Mouse (Mus musculus) heart, postnatal 0 days (tissue): Measurements from ENCODE around the gene Ssbp1. TPM values are rescaled to one million over a fixed set of nuclear protein-coding genes. Genes with fewer than 3 reads are reported as not detected.
A peak's percentile ranks its signal among the peaks of the same experiment; 100 is the strongest.

ENCODE experiments used
- ATAC-seq: fragments of 200-750 bp; cut with Nextera tagmentation; 2 replicates; pipeline ENCODE4 v1.8.0; 2017; ENCODE audit warnings: low read depth, moderate number of reproducible peaks, moderate library complexity; ENCODE audit not compliant: insufficient read depth
- DNase-seq: peaks from one replicate; pipeline ENCODE4 v3.0.0-alpha.2; 2016; ENCODE audit warnings: low spot score
- H3K27ac ChIP-seq: fragments of 300-500 bp; sonication (generic); 2 replicates; pipeline ENCODE4 v1.5.1; 2014; ENCODE audit warnings: low read depth, mild to moderate bottlenecking
- H3K27me3 ChIP-seq: fragments of 300-500 bp; sonication (generic); 2 replicates; pipeline ENCODE4 v1.6.1; 2014; ENCODE audit warnings: low read length, mixed read lengths; ENCODE audit not compliant: control insufficient read depth, insufficient read depth
- H3K36me3 ChIP-seq: fragments of 300-500 bp; sonication (generic); replicated peaks from 2 replicates; pipeline ENCODE4 v1.6.1; 2014; ENCODE audit warnings: low read length, mixed read lengths; ENCODE audit not compliant: control insufficient read depth, insufficient read depth
- H3K4me1 ChIP-seq: fragments of 300-500 bp; sonication (generic); 2 replicates; pipeline ENCODE4 v1.6.1; 2014; ENCODE audit warnings: antibody characterized with exemption; ENCODE audit not compliant: control insufficient read depth, insufficient read depth
- H3K4me2 ChIP-seq: fragments of 300-500 bp; sonication (generic); 2 replicates; pipeline ENCODE4 v1.6.1; 2014; ENCODE audit warnings: low read depth, mild to moderate bottlenecking, low read length, moderate library complexity
- H3K4me3 ChIP-seq: fragments of 300-500 bp; sonication (generic); 2 replicates; pipeline ENCODE4 v1.5.1; 2014; ENCODE audit warnings: low read depth, low read length
- H3K9ac ChIP-seq: fragments of 300-500 bp; sonication (generic); replicated peaks from 2 replicates; pipeline ENCODE4 v1.6.1; 2014; ENCODE audit warnings: low read depth, low read length, mixed read lengths
- H3K9me3 ChIP-seq: fragments of 300-500 bp; sonication (generic); replicated peaks from 2 replicates; pipeline ENCODE4 v1.6.1; 2016; ENCODE audit warnings: low read length; ENCODE audit not compliant: control insufficient read depth
- CTCF ChIP-seq: IDR thresholded peaks from 2 replicates; pipeline ENCODE4 v1.5.1; 2016; ENCODE audit warnings: antibody characterized with exemption, control low read depth, low read depth
- EP300 ChIP-seq: IDR thresholded peaks from 2 replicates; pipeline ENCODE4 v1.6.1; 2016; ENCODE audit warnings: antibody characterized with exemption, low read depth
- WGBS: fragments of 180-500 bp; shearing (Covaris S2); extraction: QIAGEN DNeasy Blood & Tissue Kit; methylation state at CpG from one replicate; pipeline ENCODE4 v1.1.7; 2014; 5-methylcytosine and 5-hydroxymethylcytosine counted together
- polyA plus RNA-seq: library from polyadenylated mRNA; unstranded; fragments of >200 nt; fragmentation: Nextera tagmentation; extraction: Ambion mirVana; gene quantifications from 2 replicates; pipeline ENCODE4 v1.2.1, GENCODE M21; 2015
- total RNA-seq: library from RNA; depleted of rRNA; stranded (reverse); fragments of >200 nt; gene quantifications from 2 replicates; pipeline ENCODE4 v1.2.3, GENCODE M21; 2014; ENCODE audit warnings: low replicate concordance

Ssbp1 gene
- total and polyA plus RNA-seq, 2 experiments from 2014 or later: 5.5 to 111 TPM

GRCm38 (mm10) chr6:40432346-40433275, 38.5 kb upstream of the Ssbp1 start:
- DNase-seq (no peak), ATAC-seq (no peak)
- Histone ChIP-seq H3K27me3 (peaks cover 7% of the 10 kb centered on the region; the same call in 1 of the 2 replicates), H3K27ac (no peak overlapping the region), H3K9ac (no peak overlapping the region), H3K4me1 (peaks cover 4% of the 10 kb centered on the region; the same call in 1 of the 2 replicates), H3K36me3 (no peaks in the 10 kb centered on the region), H3K4me2 (no peak overlapping the region), H3K9me3 (no peaks in the 10 kb centered on the region), H3K4me3 (no peak overlapping the region)
- TF ChIP-seq CTCF (no peak), EP300 (no peak)
- 83% methylated on average over 17 of the region's 17 CpGs for WGBS

DNA sequence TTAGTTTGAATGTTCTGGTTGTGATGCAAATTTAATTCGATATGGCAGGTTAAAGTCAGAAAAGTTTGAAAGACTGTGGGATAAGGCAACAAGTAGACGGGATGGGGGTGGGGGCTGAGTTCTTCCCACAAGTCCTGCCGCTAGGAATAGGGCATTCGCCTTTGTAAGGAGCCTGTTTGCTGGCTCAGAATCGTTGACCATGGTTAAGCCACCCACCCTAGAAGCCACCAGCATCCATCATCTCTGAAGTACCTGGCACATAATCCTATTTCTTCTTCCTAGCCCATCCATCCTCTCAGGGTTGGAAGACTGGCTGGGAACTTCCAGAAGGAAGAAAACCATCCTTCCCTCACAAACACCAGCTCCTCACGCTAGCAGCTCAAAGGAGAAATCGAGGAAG, 36.5 kb upstream of the Ssbp1 start:
- ATAC-seq: no peak
- Histone ChIP-seq H3K9me3 (no peaks in the 10 kb centered on the region), H3K4me1 (peaks cover 4% of the 10 kb centered on the region; the same call in 1 of the 2 replicates), H3K36me3 (no peaks in the 10 kb centered on the region), H3K27ac (no peak overlapping the region), H3K9ac (no peak overlapping the region; the same call in 1 of the 2 replicates), H3K27me3 (peaks cover 7% of the 10 kb centered on the region; the same call in 1 of the 2 replicates), H3K4me2 (peak overlapping the region; percentile 99), H3K4me3 (peak overlapping the region; percentile 86)
- no peak for TF ChIP-seq EP300
- no peak for TF ChIP-seq CTCF
- DNase-seq: no peak
- WGBS: 24% methylated on average over 7 of the region's 7 CpGs

DNA sequence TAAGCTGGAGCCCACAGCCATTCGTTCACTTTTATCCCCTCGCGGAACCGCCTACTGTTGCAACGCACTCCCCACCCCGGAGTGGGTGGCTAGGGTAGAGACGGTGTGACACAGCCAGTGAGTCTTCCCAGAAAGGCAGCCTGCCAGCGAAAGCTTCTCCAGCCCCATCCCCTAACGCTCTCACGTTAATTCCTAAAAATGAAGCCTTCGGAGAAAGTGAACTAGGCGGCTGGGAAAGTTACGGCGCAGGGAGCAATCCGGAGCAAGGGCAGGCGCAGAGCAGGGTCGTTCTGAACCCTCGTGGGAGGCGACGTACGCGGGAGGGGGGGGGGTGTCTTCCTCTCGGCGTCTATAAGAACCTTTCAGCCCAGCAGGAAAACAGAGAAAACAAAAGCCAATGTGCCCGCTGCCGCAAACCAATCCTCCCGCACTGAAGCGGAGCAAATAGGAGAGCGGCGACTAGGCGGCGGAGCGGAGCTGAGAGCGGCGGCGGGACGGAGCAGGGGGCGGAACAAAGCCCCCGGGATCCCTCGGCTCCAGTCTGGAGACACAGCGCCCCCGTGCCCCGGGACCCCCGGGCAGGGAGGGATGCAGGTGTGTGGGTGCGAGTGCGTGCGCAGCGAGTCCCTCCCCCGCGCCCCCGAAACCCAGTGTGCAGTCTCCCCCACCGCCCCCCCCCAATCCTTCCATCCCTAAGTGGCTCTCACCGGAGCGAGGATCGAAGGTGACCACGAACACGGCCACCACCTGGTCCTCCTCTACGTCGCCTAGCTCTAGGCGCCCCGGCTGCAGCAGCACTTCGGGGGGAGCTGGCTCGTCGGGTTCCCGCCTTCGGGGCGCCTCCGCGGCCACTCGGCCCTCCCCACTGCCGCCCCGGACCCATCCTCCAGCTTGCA, 35.8 kb upstream of the Ssbp1 start:
- H3K9me3 ChIP-seq: no peaks in the 10 kb centered on the region
- peak; percentile 11 for DNase-seq
- ATAC-seq: peak; percentile 54
- under 1% methylated on average over 62 of the region's 72 CpGs for WGBS
- H3K27me3 ChIP-seq: peaks cover 7% of the 10 kb centered on the region; the same call in 1 of the 2 replicates
- H3K4me1 ChIP-seq: peaks cover 4% of the 10 kb centered on the region; the same call in 1 of the 2 replicates
- H3K4me2 ChIP-seq: peak overlapping the region; percentile 99
- H3K27ac ChIP-seq: no peak overlapping the region
- H3K36me3 ChIP-seq: no peaks in the 10 kb centered on the region
- H3K4me3 ChIP-seq: peak overlapping the region; percentile 86
- peak overlapping the region; percentile 70 for H3K9ac ChIP-seq
- no peak for TF ChIP-seq EP300
- no peak for TF ChIP-seq CTCF

DNA sequence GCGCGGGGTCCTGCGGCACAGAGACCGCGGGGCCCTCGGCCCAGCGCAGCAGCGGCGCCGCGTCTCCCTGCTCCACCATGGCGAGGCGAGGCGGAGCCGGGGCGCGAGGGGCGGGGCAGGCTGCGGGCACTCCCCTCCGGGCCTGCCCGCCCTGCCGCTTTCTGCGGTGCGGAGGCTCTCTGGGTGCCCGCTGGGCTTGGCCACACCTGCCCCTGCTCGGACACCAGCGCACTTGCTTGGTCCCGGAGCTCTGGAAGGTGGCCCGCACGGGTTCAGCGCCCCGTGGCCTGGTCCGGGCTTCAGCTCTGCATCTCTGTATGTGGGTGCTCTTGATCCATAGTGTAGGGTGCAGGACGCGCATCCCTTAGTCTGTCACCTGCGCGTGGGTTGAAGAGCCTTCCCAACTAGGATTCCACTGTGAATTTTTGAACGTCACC, 35.1 kb upstream of the Ssbp1 start, which contains the start of gene E330009J07Rik:
E330009J07Rik (minus strand) TSS at position 89 of the 437 bp plus-strand sequence.
- Histone ChIP-seq H3K4me2 (peak within 1 kb of the TSS; percentile 99), H3K27me3 (peaks cover 7% of the 10 kb centered on the region; the same call in 1 of the 2 replicates), H3K4me3 (peak within 1 kb of the TSS; percentile 86), H3K9ac (peak within 1 kb of the TSS; percentile 70), H3K27ac (no peak within 1 kb of the TSS), H3K4me1 (peaks cover 4% of the 10 kb centered on the region; the same call in 1 of the 2 replicates), H3K36me3 (no peaks in the 10 kb centered on the region), H3K9me3 (no peaks in the 10 kb centered on the region)
- peak; percentile 30 for DNase-seq
- peak; percentile 91 for ATAC-seq
- 1% methylated on average over 36 of the region's 38 CpGs for WGBS
- TF ChIP-seq EP300: no peak
- TF ChIP-seq CTCF: no peak

DNA sequence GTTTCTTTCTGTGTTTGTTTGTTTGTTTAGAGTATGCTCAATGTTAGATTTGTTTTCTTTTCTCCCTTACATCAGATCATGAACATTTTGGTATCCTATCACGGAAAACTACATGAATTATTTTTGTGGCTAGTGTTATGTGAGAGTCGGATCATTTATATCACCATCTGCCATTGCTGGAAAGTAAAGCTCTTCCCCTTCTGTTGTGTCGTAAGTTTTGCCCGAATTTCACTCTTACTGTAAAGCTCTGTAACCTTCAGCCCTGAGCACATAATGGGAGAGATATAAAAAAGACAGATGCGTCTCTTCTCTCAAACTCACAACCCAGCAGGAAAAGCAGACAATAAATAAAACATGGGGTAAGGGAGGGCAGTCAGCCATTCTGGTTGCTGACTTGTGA, 32.2 kb upstream of the Ssbp1 start, which contains the start of gene Wee2:
Wee2 (plus strand) TSS at position 153 of the 400 bp plus-strand sequence.
- 69% methylated on average over 5 of the region's 5 CpGs for WGBS
- Histone ChIP-seq H3K27ac (no peak within 1 kb of the TSS), H3K36me3 (no peaks in the 10 kb centered on the region), H3K9ac (no peak within 1 kb of the TSS), H3K4me1 (peaks cover 4% of the 10 kb centered on the region; the same call in 1 of the 2 replicates), H3K4me3 (no peak within 1 kb of the TSS), H3K4me2 (no peak within 1 kb of the TSS), H3K27me3 (peaks cover 7% of the 10 kb centered on the region; the same call in 1 of the 2 replicates), H3K9me3 (no peaks in the 10 kb centered on the region)
- no peak for TF ChIP-seq EP300
- DNase-seq (no peak), ATAC-seq (no peak)
